Mouse (Mus musculus) lung, postnatal 0 days (tissue): ENCODE measurements at regions not wholly inside any gene's neighbourhood (a gene's known extent, or its start where the extent isn't known, plus 50 kb on each side); places are given as distances from the start of the nearest gene placed in this dataset.

ENCODE experiments used
- CTCF ChIP-seq: IDR thresholded peaks from 2 replicates; pipeline ENCODE4 v1.5.1; 2016; ENCODE audit warnings: antibody characterized with exemption, mild to moderate bottlenecking
- EP300 ChIP-seq: IDR thresholded peaks from 2 replicates; pipeline ENCODE4 v1.6.1; 2016; ENCODE audit warnings: antibody characterized with exemption, mild to moderate bottlenecking, control low read depth

GRCm38 (mm10) chr12:13677266-13677665 lies 408.3 kb downstream of the Nbas start:
- TF ChIP-seq CTCF (no peak), EP300 (no peak)
